Mouse (Mus musculus): ENCODE data around the gene Gm49333. TPM values are rescaled to one million over a fixed set of nuclear protein-coding genes. Genes with fewer than 3 reads are reported as not detected.
"Not testable (repeated sequence)": the region's sequence is repeated elsewhere in the genome, so short reads cannot be mapped to it uniquely, and the experiment has no call there.

The Gm49333 gene
- total RNA-seq, 2 experiments from 2014 or later, result not detected

DNA sequence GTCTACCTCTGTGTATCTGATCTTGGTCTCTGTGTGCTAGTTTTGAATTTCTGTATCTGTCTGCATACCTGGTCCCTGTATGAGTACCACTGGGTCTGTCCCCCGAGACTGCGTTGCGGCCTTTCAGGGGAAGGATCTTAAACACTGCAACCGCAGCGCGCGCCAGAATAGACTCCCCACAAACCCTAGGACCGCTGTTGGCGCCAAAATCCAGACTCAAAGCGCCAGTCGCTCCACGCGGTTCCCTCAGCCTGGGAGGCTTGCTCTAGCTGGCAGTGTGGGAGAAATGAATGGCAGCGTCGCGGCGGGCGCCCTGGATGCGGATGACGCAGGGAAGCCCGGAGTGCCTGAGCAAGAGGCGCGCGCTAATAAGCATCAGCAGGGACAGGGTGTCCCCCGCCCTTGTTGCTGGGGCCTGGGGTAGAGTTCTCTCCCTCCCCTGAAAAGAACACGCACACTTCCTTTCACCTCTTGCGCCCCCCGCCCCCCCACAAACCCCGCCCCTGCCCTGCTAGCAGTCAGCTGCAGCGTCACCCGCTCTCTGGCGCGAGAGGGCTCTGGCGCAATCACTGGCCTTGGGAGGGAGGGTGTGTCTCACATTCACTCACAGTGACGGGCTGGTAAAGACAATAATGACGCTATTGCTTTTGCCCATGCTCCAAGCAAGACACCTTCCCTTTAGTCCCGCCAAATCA lies 10.7 kb downstream of the Gm49333 start:
- DNase-seq (ENCODE audit: low spot score in 2 of 2), result peak; percentile 73 to 80

DNA sequence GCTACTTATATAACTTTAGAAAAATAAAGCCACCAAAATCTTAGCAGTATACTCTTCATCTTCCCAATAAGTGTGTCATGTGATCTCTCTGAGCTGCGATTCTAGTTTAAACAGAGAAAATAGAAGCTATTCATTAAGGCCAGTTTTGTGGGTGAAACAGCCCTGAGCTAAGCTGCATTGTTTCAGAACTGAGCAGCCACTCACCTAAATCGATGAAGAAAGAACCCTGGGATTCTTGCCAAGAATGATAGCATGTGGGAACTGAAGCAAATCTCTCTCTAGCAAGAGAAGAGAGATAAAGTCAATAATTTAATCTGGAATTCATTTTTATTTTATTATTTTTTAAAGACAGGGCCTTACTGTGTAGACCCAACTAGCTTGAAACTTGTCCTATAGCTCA lies 11.8 kb downstream of the Gm49333 start:
- DNase-seq (ENCODE audit: low spot score in 2 of 2), result no peak

DNA sequence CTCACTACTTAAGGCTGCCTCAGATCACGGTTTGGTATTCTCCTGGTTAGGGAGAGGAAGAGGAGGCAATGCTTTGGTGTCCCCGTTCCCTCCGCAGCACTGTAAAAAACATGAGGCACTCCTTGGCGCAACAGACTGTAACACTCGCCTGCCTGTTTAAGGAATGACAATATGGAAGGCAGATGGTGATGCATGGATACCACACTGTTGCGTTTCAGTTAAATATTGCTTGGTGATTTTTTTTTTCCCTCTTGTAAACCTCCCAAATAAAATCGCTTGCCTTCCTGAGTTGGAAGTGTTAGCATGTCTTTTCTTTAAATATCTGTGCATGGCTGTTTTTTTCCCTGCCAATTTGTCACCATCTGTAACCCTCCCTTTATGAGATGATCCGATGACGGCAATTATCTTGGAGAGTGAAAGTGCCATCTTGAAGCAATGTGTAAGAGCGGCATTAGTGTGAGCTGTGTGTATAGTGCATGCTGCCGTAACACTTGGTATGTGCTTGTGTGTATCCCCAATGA lies 17.5 kb downstream of the Gm49333 start:
- no peak for DNase-seq (ENCODE audit: low spot score in 2 of 2)

DNA sequence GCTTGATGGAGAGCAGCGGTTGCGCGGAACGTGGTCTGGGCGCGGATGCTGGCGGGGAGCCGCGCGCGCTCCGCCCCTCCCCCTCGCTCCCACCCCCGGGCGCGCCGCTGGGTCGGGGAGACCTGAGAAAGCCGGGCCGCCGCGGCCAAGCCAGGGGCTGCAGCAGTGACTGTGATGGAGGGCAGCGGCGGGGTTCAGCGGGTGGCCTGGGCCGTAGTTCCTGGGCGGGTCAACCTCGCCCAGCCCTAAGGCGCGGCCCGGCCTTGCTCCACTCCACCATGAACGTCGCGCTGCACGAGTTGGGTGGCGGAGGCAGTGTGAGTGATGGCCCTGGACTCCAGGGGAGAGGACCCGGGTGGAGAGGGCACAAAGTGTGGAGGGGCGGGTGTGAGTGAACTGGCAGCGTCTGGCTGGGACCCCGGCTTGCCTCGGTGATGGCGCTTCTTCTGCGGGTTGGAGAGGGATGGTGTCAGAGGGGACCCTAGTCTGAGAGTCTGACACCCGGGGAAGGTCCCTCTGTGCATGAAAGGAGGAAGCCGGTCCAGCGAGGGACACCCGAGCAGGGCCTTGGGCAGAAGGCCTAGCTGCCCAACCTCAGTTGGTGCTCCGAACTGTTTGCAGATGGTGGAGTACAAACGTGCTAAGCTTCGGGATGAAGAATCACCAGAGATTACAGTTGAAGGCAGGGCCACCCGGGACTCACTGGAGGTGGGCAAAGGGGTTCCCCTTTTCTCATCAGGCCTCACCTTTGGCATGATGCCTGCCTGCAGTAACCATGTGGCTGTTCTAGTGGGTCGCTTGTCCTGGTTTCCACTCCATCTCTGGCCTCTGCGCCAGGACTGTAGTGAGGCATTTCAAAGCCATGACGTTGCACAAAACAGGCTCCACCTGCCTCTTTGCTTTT lies 18.6 kb downstream of the Gm49333 start, which contains the start of gene Ece2:
Ece2 (plus strand) TSS at position 98 of the 904 bp plus-strand sequence.
- peak; percentile 23 to 35 for DNase-seq (ENCODE audit: low spot score in 2 of 2)

DNA sequence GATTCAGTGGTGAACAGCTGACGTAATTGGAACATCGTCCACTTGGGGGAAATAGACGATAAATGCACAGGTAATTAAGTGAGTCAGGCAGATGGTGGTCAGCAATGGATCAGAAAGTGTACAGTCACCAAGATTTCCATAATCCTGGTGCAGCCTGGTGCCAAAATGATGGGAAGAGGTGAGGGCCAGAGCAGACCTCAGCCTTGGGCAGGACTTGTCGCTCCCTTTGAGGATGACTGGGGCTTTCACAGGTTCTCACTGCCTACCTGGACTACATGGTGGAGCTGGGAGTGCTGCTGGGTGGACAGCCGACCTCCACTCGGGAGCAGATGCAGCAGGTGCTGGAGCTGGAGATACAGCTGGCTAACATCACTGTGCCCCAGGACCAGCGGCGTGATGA lies 26.0 kb downstream of the Gm49333 start:
- no peak for DNase-seq (ENCODE audit: low spot score in 2 of 2)

DNA sequence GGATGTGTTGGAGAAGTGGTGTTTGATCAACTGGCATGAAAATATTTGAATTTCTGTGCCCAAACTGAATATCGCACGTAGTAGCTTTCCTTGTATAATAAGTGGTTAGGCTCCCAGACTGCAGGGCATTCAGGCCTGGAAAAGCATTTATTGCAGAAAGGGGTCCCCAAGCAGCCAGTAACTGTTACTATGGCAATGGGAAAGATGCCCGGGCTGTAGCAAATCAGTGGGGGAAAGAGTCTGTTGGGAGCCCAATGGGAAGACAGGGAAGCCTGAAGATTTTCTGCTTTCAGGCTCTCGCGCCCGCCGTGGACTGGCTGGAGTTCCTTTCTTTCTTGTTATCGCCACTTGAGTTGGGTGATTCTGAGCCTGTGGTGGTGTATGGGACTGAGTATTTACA lies 27.0 kb downstream of the Gm49333 start:
- DNase-seq (ENCODE audit: low spot score in 2 of 2), result no peak

DNA sequence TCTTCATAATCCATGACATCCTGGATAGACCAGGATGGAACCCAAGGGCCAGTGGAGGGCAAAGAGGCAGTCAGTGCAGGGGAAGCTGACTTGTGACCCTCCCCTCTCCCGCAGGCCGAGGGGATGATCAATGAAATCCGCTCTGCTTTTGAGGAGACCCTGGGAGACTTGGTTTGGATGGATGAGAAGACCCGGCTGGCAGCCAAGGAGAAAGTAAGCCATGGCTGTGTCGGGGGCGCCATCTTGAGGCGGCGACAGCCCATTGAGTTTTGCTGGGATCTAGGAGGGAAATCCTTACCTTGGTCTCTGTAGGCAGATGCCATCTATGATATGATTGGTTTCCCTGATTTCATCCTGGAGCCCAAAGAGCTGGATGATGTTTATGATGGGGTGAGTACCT lies 30.8 kb downstream of the Gm49333 start:
- peak; percentile 67 to 76 for DNase-seq (ENCODE audit: low spot score in 2 of 2)

DNA sequence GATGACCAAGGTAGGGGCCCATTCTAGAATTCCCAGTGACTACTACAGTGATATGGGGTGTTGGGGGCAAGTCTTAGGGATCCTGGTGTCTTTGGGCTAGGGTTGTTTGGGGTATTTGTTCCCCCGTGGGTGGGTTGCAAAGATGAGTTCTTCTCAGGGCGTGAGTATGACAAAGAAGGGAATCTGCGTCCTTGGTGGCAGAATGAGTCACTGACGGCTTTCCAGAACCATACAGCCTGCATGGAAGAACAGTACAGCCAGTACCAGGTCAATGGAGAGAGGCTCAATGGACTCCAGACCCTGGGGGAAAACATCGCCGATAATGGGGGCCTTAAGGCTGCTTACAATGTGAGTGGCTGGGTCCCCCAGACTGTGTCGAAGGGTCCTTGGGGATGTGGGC lies 32.5 kb downstream of the Gm49333 start:
- DNase-seq (ENCODE audit: low spot score in 2 of 2), result peak; percentile 24 to 40

DNA sequence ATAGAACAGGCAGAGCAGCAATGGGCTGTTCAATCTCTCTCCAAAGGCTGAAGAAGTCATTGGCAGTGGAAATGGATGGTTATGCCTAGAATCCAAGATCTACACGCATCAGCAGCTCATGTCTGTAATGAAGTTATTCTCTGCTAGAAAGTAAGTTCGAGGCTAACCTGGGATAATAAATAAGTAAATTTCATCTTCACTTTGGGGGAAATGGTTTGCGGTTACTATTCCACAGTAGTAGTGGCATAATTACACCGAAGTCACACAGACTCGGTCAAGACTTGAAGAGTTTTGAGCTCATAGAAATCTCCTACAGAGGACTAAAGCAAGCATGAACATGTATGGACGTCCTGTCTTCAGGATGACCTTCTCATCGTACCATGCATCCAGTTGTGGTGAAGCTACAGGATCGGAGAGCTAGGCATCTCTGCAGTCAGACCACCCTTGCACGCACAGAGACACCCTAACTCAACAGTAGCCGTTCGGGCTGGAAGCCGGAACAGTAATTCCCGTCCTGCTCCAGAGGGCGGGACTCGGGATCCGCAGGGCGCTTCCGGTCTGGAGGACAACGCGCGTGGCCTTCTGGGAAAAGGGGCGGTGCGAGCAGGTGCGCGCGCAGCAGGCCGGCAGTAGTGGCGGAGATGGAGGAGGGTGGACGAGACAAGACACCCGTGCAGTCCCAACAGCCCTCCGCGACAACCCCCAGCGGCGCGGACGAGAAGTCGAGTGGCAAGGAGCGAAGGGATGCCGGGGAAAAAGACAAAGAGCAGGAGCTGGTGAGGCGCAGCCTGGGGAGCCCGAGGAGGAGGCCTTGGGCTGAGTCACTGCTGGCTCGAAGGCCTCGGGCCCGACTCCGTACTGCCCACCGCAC lies 39.9 kb downstream of the Gm49333 start, which contains the start of gene Psmd2:
Psmd2 (plus strand) TSS at position 577 of the 871 bp plus-strand sequence.
- peak; percentile 98 for DNase-seq (ENCODE audit: low spot score in 2 of 2)

DNA sequence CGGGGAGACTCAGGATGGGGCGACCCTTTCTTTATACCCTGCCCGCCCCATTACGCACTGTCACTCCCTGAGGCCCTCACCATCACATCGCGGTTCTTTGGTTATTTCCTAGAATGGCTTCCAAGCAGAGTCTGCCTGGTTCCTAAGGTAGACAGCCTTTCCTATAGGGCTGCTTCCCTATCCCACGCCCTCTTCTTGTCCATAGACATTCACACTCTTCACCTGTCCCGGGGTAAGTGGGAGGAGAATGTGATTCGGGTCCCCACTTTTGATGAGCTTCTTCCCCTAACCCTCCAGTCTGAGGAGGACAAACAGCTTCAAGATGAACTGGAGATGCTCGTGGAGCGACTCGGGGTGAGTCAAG lies 40.5 kb downstream of the Gm49333 start:
- no peak for DNase-seq (ENCODE audit: low spot score in 2 of 2)

DNA sequence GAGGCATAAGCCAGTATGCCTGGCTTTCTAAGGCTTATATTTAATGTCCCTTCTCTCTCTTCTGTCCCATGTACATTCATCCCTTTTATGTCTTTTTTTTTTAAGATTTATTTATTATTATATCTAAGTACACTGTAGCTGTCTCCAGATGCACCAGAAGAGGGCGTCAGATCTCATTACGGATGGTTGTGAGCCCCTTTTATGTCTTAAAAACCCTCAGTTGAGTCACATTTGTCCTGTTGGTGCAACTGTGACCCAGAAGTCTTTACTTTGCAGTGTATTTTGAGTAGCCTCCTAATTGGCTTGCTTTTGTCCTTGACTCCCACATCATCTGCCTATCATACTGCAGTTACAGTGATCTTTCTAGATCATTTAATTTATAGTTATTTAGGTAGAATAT lies 41.9 kb downstream of the Gm49333 start:
- DNase-seq (ENCODE audit: low spot score in 2 of 2), result no peak

DNA sequence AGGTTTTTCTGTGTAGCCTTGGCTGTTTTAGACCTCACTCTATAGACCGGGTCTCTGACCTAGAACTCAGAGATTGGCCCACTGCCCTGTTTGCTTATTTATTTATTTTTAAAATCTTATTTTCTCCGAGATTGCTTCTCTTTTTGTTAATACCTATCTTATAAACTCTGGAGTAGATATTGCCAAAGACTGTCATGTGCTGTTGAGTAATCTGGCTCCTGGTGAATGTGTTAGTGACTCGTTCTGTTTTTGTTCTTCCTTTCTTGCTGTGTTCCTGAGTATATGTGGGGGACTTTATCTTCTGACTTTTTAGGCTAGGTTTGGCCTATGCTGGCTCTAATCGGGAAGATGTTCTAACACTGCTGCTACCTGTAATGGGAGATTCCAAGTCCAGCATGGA lies 46.3 kb downstream of the Gm49333 start:
- DNase-seq (ENCODE audit: low spot score in 2 of 2), result no peak

DNA sequence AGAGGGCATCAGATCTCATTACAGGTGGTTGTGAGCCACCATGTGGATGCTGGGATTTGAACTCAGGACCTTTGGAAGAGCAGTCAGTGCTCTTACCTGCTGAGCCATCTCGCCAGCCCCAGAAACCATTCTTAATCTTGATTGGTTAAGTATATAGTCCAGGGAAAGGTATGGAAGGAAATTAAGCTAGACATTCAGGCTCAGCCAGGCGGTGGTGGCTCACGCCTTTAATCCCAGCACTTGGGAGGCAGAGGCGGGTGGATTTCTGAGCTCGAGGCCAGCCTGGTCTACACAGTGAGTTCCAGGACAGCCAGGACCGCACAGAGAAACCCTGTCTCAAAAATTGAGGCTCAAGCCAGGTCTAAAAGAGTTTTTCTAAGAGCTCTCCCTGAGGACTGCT lies 56.6 kb downstream of the Gm49333 start, which contains the start of gene Eif4g1:
Eif4g1 (plus strand) TSS at position 301 of the 400 bp plus-strand sequence.
- DNase-seq (ENCODE audit: low spot score in 2 of 2), result not testable (repeated sequence)

DNA sequence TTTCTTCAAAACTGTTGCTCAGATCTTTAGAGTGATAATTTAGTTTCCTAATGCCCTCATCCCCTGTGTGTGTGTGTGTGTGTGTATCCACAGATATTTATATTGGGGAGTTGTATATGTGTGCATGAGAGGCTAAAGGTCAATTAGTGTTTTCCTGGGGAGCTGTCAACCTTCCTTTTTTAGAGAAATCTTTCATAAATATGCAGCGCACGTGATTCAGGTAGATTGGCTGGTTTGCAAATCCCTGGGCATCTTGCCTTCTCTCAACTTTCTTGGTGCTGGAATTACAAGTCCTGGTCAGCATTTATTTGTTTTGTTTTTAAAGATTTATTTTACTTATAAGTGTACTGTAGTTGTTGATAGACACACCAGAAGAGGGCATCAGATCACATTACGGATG lies 58.9 kb downstream of the Gm49333 start:
- DNase-seq (ENCODE audit: low spot score in 2 of 2), result no peak

DNA sequence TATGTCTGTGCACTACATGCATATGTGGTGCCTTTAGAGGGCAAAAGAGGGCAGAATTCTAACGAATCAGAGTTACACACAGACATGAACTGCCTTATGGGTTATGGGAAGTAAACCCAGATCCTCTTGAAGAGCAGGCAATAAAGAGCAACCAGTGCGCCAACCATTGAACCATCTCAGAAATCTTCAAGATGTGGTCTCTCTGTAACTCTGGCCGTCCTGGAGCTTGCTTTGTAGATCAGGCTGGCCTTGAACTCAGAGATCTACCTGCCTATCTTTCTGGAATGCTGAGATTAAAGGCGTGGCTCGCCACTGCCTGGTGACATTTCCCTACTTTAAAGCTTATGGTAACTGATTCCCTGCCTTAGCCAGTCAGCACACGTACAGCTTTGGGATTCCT lies 60.5 kb downstream of the Gm49333 start:
- no peak for DNase-seq (ENCODE audit: low spot score in 2 of 2)

DNA sequence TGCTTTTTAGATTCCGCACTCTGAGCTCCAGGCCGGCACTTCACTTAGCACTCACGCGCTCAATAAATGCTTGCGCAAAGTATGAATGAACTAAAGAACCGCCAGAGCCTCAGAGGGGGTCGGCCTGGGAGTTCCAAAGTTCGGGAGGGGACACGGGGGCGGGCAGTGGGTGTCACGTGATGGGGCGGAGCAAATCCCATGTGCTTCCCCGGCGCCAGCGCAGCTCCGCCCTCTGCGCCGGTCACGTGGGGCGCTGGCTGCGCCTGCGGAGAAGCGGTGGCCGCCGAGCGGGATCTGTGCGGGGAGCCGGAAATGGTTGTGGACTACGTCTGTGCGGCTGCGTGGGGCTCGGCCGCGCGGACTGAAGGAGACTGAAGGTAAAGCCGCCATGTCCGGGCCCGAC lies 61.1 kb downstream of the Gm49333 start:
- DNase-seq (ENCODE audit: low spot score in 2 of 2), result peak; percentile 96 to 97

DNA sequence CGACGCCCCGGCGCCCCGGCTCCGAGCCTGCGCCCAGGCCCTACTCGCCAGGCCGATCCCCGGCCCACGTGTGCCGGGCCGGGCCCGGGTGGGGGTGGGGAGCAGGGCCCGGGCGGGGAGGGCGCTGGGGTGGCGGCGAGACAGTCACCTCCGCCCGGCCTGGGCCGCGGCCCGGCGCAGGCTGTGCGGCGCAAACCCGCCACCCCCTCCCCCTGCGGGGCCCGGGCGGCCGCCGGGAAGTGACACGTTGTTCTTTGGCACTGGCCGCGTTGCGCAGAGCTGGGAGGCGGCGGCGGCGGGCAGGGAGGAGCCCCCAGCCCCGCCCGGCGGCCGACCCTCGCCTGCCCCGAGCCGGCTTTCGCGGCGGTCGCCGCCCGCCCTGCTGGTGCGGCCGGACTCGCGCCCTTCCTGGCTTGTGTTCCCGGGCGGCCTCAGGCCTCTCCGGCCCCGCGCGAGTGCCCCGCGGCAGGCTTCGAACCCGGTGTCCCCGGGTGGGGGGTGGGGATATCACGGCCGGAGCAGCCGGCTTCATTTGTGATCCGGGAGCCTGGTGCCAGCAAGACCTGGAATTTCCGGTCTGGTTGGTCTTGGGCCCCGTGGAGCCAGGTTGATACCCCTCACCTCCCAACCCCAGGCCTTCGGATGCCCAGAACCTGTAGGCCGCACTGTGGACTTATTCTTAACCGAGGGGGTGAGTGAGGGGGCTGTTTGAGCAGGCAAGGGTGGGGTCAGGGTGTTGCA lies 61.7 kb downstream of the Gm49333 start:
- DNase-seq (ENCODE audit: low spot score in 2 of 2), result peak; percentile 56 to 77

DNA sequence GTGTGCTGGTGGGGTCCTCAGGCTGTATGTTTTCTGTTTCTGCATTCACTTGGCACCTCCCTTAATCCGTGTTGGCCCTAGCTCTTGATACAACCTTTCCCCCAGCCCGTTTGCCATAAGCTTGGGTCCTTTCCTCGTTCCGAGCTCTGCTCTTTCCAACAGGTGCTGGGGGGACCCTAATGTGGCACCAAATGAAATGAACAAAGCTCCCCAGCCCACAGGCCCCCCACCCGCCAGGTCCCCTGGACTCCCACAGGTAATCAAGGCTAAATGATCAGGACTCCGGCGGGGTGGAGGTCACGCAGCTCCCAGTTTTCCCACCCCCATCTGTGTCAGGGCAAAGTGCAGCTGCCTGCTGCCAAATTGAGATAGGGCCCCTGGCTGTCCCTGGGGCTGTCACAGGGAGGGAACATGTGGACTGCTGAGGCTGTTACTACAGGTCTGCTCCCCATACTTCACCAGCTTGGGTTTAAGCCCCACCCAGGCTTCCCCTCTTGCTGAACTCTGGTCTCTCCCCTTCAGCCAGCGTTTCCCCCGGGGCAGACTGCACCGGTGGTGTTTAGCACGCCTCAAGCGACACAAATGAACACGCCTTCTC lies 62.4 kb downstream of the Gm49333 start:
- peak in 1 of 2 experiments; percentile 30 for DNase-seq (ENCODE audit: low spot score in 2 of 2)

DNA sequence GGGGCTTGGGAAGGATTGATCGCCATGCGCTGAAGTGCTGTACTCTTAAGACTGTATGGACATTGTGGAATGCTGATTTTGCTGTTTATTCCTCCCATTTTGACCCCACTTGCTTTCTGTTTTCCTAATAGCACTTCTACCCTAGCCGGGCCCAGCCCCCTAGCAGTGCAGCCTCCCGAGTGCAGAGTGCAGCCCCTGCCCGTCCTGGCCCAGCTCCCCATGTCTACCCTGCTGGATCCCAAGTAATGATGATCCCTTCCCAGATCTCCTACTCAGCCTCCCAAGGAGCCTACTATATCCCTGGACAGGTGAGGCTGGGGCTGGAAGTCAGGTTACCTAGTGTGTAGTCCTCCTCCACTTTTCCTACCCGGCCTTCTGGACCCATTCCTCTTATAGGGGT lies 63.8 kb downstream of the Gm49333 start:
- no peak for DNase-seq (ENCODE audit: low spot score in 2 of 2)

DNA sequence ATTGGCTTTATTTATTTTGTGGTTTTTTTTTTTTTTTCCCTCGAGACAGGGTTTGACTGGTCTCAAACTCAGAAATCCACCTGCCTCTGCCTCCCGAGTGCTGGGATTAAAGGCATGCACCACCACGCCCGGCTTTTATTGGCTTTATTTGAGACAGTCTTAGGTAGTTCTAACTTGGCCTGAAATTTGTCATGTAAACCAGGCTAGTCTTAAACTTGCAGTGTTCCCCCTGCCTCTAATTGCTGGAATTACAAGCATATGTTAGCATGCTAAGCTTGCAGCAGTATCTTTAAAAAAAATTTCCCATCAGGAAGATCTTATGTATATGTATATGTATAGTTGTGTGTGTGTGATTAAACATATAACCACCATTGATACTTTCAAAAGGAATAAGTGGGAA lies 65.3 kb downstream of the Gm49333 start:
- DNase-seq (ENCODE audit: low spot score in 2 of 2), result no peak
